Mouse (Mus musculus) heart, postnatal 25 days (tissue): ENCODE measurements around the gene H2afy2. TPM values are rescaled to one million over a fixed set of nuclear protein-coding genes. Genes with fewer than 3 reads are reported as not detected.

Source experiments
- DNase-seq: peaks from one replicate; pipeline ENCODE4 v3.0.0; 2022; ENCODE audit warnings: low spot score
- intact Hi-C: fragments of 180-260 bp; cut with DNase I; formaldehyde crosslinking; loops from one replicate; pipeline ENCODE4 v1.15.1; 2025
- total RNA-seq, 2 experiments: library from RNA; stranded (reverse); gene quantifications; 2 replicates each; pipeline ENCODE4 v1.2.3; 2021

The H2afy2 gene
- total RNA-seq, 2 experiments from 2014 or later: 4.6 to 5.5 TPM

DNA sequence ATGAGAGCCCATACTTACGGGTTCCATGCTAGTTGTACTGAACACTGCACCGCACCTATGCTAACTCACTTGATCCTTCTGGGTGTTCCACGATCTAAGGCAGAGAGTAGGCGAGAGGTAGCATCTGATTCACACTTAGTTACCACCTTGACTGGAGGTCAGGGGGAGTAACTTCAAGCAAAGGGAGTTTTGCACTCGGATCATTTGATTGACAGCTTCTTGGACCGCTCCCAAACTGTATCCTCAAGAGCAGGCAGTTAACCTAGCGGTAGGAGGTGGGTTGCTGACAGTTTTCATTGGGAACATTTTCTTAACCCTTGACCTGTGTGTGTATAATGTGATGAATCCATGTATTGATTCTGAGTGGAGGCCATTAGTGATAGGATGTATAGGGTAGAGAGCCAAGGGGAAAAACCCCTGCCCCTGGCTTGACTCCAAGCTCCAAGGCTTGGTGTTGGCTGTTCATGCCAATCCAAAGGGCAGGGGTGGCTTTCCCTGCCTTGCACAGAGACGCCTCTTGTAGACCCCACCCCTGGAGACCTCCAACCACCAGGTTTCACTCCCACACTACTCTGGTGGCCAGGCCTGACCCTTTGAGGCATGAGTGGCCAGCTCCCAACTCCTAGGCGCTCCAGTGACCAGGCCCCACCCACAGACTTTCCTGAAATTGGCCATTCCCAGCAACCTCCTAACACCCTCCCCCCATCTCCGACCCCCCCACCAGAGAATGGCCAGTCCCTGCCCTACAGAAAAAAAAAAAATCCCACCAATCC is 3.8 kb upstream of the H2afy2 start:
- intact Hi-C loops: no loop called here
- DNase-seq: no peak

DNA sequence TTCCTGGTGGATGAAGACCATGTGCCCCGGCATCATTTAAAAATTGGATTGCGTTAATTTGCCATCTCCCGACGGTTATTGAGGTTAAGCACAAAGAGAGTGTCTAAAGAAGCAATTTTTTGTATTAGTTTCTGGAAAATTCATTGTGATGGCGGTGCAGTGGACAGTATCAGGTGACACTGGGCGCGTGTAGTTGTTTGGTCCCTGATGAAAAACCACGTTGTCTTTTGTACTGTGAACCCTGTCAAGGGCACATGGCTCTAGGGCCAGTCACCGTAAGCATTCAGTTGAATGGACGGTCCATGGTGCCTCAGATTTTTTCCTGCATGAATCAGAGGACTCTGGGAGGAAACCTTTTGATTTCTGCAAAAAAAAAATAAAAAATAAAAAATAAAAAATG is 467 bp upstream of the H2afy2 start:
- no peak for DNase-seq
- intact Hi-C loops: no loop called here

DNA sequence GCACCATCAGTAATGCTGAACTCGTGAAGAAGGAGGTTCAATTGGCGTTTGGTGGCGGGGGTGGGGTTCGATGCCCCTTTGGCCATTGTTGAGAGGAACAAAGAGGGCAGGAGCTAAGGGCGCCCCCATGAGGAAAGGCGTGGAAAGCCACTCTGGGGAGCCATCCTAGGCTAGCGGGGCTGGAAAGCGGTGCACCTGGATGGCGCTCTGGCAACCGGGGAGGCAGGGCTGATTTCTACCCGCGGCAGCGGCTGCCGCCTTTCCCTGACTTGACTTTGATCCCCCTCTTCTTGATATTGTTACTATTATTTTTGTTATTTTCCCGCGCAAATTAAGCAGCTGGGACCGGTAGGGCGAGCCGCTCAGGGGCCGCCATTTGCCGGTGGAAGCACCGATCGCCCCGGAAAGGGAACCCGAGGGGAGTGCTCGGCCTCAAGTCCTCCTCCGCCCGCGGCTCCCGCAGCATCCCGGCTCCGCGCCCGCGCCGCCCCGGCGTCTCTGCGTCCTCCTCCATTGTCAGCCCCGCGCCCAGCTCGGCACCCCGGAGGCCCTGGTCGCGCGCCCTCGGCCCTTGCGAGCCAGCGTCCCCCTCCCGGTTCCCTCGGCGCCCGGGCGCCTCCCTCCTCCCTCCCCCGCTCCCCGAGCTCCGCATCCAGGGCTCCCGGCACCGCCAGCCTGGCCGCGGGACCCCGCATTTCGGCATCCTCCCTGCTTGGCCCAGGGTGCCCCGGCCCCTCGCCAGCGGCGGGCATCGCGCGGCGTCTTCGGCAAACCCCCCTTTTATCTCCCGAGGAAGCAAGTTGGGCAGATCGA is 942 bp downstream of the H2afy2 start:
- intact Hi-C loops: no loop called here
- DNase-seq: peak; percentile 14

DNA sequence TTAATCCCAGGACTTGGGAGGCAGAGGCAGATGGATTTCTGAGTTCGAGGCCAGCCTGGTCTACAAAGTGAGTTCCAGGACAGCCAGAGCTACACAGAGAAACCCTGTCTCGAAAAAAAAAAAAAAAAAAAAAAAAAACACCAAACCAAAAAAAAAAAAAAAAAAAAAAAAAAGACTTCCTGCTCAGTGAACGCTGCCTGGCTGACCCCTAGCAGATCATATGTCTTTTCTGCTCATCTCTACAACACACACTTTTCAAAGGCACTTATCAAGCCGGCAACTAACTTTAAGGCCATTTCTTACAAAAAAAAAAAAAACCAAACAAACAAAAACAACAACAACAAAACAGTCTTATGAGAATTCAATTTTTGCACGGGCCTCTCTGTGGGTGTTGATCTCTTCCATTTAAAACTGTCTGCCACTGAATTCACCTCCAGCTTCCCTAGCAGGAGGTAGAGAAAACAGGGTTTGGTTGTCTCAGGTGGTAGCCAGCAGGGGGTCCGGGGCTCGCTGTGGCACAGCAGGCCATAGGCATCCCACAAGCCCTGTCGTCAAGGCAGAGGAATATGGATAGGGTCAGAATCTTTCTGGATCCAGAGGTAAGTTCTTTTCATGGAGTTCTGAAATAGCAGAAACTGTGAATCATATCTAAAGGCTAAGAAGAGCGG is 2.4 kb downstream of the H2afy2 start:
- intact Hi-C loops: no loop called here
- no peak for DNase-seq

DNA sequence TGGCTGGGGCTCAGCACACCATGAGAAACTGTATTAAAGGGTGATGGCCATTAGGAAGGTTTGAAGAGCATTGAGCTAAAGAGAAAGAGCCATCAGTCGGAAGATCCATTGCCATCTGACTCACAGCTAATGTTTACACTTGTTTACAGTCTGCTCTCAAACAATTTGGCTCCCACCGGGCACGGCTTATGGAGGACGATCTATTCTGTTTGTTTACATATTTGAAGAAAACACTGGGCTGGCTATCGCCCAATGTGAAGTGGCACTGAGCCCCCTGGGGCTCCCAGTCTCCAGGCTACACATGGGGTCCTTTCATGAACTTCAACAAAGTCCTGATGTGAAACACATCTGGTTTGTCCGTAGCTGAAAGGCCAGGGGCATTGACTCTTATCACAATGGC is 17.1 kb downstream of the H2afy2 start:
- intact Hi-C loops: no loop called here
- no peak for DNase-seq

DNA sequence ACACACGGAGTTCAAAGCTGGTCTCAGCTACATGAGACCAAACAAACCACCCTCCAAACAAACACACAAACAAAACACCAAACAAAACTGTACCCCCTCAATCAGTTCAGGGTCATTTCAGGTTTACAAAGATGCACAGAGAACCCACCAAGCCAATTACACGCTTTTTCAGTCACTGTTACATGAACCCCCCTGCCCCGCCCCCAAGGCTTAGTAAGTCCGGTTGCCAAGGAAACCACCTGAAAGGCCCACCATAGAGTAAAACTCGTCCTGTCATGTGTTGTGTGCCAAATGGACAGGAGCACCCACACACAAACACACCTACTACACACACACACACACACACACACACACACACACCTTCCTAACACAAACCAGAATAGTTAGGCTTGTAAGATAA is 18.4 kb downstream of the H2afy2 start:
- DNase-seq: no peak
- intact Hi-C loops: no loop called here

DNA sequence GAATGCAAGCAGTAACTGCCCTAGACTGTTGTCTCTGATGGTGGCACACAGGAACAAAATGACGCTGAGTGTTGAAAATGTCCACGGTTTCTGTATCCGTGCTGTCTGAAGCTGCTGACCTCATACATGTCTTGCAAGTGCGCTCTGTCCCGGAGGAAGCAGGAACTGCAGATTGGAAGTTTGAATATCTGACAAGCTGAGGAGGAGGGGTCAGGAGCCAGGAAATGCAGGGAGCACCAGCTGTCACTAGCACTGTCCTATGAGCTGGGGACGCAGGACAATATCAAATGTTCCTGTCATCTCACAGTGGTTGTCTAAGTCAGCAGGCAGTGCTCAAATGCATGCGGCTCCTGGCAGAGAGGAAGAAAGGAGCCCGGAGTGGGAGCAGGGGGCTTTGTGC is 19.3 kb downstream of the H2afy2 start:
- intact Hi-C loops: no loop called here
- DNase-seq: no peak

DNA sequence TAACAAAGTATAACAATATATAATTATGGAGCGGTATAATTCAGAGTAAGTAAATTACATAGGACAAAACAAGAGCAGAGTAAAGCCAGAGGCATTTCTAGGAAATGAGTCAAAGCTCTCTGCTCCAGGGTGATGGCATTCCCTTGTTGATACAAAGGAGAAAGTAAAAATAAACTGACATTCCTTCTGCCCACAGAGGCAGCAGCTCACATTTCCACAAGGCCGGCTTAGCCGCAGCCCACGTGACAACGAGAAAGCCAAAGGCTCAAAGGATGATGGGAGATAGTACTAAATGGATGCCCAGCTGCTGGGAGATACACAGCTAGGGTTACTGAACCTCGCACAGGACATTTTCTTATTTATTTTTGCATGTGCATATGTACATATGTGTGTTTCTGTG is 24.1 kb downstream of the H2afy2 start:
- DNase-seq: peak; percentile 9
- intact Hi-C loops: no loop called here

DNA sequence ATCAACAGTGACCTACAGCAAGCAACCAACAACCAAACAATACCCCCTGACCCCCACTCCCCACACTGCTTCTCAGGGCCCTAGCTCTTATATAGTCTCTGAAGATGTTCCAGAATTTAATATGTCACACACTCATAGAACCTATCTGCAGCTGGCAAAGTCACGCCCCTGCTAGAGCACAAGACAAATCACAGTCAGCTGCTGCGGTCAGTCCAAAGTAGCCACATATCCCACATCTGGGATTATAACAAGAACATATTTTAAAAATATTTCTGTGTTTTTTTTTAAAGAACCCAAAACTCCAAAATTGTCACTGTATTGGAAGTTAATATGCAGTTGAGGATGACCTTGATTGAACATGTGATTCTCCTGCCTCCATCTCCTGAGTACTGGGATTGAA is 25.0 kb downstream of the H2afy2 start:
- intact Hi-C loops: no loop called here
- DNase-seq: no peak

DNA sequence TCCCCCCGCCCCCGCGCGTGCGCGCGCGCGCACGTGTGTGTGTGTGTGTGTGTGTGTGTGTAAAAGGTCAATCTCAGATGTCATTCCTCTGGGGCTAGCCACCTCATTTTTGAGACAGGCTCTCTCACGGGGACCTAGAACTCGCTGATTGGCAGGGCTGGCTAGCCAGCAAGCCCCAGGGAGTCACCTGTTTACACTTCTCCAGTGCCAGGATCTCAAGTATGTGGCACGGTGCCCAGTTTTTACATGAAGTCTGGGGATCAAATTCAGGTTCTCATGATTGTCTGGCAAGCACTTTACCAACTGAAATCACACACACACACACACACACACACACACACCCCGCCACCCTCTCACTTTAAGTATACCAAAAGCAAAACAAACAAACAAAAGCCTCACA is 26.9 kb downstream of the H2afy2 start:
- DNase-seq: no peak
- intact Hi-C loops: no loop called here

DNA sequence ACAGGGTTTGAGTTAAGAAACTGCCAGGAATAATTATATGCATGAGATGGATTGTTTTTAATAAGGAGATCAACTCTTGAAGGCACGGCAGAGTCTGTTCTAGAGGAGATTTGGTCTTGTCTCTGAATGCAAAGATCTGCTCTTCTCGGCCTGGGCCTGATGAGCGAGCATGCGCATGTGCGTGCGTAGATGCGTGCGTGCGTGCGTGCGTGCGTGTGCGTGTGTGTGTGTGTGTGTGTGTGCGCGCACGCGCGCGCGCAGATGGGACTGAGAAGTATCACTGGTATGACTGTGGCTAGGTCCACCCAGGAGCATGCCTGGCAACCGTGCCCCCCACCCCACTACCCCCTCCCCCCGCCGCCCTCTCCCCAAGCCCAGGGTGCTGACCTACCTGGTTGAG is 30.9 kb downstream of the H2afy2 start:
- no peak for DNase-seq
- intact Hi-C loops: no loop called here

DNA sequence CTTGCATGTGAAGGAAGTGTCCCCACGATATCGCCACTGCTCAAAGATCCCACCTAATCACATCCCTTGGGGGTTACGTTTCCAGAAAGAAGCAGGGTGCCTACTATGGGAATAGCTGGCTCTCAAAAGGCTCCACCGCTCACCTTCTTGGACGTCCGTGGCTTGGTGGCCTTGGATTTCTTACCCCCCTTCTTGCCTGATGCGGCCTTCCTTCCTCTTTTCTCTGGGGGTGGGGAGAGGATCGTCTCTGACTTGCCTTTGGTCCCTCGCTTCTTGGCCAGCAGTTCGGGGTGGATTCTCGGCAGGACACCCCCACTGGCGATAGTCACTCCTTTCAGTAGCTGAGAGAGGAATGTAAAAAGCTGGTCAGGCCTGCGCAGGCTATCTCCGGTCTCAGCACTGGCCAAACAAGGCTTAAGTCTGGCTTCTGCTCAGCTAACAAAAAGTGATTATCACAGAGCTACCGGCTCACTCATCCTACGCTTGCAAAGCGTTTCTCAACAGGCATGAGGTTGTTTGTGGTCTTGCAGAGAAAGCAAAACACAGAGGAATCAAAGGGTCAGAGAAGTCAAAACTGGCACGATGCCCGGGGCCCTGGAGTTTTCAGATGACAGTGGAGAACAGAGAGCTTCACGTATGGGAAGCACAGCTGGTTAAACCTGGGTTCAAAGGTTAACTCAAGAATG is 32.3 kb downstream of the H2afy2 start:
- no peak for DNase-seq

DNA sequence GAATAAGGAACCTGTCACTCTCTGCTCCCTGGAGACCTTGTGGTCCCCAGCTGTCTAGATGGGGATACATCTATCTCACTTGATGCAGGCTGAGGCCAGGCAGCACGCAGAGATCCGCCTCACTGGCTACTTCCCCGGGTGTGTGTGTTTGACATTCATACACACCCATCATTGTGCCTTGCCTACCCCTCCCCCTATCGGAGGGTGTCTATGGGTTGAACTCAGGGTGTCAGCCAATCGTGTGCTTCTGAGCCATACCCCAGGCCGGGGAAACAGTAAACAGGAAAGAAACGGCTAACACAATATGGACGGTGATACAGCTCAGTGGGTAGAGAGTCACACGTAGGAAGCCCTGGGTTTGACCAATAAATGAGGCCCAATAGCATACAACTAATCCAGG is 33.9 kb downstream of the H2afy2 start:
- intact Hi-C loops: no loop called here

More for the DNA sequence above, 32.3 kb downstream of the H2afy2 start:
- intact Hi-C loops: no loop called here

DNA sequence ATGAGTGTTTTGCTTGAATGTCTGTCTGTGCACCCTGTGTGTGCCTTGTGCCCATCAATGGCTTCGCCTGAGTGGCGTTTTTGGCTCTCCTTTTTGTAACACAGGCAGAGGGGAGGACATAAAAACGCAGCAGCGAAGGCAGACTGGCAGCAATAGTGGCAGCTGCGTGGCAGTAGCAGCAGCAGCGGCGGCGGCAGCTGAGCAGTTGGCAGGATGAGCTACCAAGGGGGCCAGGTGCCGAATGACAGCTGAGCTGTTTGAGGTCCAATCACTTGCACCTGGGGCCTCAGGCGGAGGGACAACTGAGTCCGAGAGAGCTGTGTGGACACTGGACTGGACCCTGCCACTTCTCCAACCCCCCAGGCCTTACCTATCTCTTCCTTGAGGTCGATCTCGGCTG is 36.6 kb downstream of the H2afy2 start:
- intact Hi-C loops: no loop called here
- no peak for DNase-seq

More for the DNA sequence above, 33.9 kb downstream of the H2afy2 start:
- DNase-seq: no peak

DNA sequence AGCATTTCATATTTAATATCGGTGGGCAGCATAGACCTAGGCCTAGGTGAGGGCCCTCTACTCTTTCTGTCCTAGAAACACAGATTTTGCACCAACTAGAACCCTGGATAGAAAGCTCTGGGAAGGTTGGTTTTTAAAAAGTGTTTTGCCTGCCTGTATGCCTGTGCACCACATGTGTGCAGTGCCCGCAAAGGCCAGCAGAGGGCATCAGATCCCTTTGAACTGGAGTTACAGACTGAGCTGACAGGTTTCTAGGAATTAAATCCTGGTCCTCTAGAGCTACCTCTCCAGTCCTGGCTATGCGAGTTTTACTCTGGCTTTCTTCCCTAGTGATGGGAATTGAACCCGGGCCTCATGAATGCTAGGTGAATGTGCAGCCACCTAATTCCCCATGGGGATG is 38.8 kb downstream of the H2afy2 start:
- intact Hi-C loops: no loop called here
- no peak for DNase-seq

DNA sequence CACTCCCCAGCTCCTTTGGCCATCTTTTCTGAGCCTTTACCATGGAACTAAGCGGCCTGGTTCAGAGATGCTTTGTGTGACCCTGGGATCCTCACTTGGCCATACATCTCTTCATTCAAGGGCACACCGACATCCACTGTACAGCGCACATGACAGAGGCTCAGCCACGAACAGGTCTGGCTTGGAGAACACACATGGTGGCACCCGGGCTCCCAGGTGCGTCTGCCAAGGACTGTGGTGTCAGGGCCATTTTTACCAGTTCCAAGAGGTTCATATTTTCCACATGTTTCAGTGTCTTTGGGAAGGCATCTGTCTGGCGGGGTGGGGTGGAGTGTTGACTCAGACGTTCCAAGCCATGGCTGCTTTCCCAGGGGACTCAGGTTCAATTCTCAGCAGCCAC is 41.6 kb downstream of the H2afy2 start:
- intact Hi-C loops: no loop called here

DNA sequence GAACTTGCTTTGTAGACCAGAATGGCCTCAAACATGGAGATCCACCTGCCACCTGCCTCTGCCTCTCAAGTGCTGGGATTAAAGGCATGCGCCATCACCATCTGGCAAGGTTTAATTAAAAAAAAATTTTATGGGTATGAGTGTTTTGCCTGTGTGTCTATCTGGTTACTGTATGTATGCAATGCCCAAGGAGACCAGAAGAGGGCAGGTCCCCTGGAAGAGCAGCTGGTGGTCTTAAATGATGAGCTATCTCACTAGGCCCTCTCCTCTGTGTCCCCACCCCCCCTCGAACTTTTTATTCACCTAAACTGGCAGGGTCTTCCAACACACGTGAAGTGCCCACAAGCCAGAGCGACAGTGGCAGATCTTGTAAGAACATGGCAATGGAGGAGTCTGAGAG is 42.1 kb downstream of the H2afy2 start:
- no peak for DNase-seq
- intact Hi-C loops: no loop called here

More for the DNA sequence above, 41.6 kb downstream of the H2afy2 start:
- no peak for DNase-seq

DNA sequence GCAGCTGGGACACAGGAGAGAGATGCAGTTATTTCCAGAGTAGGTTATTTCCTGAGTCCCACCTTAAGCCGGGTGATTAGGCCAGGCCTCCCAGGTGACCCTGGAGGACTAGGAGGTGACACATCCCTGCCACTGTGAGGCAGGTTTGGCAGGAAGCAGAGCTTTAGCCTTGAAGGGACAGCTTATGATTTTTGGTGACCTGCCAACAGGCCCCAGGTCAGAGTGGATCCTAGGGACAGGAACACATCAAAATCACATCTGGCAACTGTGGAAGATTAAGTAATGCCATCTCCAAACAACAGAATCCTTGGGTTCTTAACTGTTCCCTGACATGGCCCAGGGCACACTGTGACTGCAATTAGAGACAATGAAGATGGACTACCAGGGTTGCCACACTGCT is 42.6 kb downstream of the H2afy2 start:
- DNase-seq: no peak
- intact Hi-C loops: no loop called here

DNA sequence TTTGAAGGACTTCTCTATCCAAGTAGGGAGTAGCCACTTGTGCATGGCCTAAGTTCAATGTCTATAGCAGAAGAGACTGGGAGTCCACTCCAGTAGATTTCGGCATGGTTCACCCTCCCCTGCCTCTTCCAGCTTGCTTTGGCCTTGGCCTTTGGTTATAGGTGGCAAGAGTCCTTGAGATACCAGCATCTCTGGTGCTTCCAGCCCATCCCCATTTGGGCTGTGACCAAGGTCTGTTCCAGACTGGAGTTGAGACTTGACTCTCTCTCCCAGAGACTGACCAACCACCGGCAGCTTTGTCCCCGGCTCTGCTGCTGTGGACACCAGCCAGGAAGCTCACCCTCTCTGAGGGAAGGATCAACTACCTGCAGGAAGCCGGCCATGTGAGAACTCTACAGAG is 45.8 kb downstream of the H2afy2 start:
- no peak for DNase-seq

DNA sequence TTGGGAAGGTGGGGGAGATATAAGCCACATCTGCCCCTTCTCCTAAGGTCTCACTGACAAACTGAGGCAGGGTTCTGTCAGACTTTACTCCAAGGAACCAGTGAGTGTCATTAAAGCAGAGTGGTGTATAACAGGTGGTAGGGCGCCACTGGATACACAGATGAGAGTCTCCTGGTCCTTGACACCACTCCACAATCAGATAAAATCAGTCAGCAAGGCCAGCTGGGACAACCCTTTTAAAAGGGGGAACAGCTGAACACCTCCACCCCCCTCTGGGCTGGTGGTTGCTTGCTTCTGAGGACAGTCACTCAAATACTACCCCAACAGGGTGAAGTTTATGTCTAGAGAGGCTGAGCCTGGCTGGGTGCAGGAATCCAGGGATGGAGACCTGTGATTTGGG is 46.4 kb downstream of the H2afy2 start:
- intact Hi-C loops: no loop called here
- no peak for DNase-seq

More for the DNA sequence above, 45.8 kb downstream of the H2afy2 start:
- intact Hi-C loops: no loop called here
